Mouse (Mus musculus) layer of hippocampus, adult 2 months (tissue): Measurements from ENCODE around the gene Tenm2. TPM values are rescaled to one million over a fixed set of nuclear protein-coding genes. Genes with fewer than 3 reads are reported as not detected.

Experiments used
- DNase-seq, 2 experiments: peaks; one replicate each; pipeline ENCODE4 v3.0.0; 2022; ENCODE audit warnings: low spot score in 2 of 2
- H3K27ac ChIP-seq: fragments of 200-600 bp; 2 replicates; pipeline ENCODE4 v1.8.1; 2022
- H3K4me3 ChIP-seq: fragments of 200-600 bp; 2 replicates; pipeline ENCODE4 v1.8.1; 2022; ENCODE audit warnings: mild to moderate bottlenecking
- CTCF ChIP-seq: fragments of 200-600 bp; conservative IDR thresholded peaks from 2 replicates; pipeline ENCODE4 v1.8.1; 2022; ENCODE audit warnings: antibody characterized with exemption, mild to moderate bottlenecking, moderate library complexity
- total RNA-seq, 2 experiments: library from RNA; stranded (reverse); gene quantifications; 2 replicates each; pipeline ENCODE4 v1.2.3; 2021

The Tenm2 gene
- total RNA-seq, 2 experiments from 2014 or later = 153 to 165 TPM

DNA sequence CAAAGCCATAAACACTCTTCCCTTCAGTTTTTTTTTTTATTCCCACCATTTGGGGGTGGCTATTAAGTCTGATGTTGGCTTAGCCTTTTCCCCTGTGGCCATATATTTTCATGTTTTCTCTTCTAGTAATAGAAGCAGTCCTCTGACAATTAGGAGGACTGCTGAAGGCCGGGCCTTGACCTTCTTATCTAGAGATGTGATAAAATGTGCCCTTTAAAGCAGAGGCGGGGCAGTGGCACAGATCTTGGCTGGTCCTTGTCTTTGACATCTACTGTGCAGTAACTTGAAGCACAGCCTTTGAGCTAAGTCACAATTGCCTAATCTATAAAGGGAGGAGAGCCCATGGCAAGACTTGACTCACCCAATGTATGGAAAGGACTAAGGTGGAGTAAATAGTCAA is 789.4 kb downstream of the Tenm2 start:
- TF ChIP-seq CTCF = no peak

DNA sequence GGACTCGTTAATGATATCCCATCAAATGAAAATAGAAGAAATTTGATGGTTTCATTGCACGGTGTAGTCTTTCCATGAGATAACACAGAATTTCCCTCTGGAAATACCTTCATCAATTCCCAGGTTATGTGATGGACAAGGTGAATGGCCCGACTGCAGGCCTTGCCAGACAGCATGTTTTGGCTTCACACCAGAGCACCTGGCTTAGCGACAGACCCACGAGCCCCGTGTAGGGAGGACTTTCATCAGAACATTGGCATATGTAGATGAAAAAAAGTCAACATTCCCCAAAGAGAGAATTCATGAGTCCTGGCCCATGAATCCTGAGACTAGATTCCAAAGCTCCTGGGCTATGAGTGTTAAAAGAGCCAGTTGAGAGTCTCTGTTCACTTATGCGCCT is 791.9 kb downstream of the Tenm2 start:
- no peak for DNase-seq

More for the DNA sequence above, 789.4 kb downstream of the Tenm2 start:
- DNase-seq = no peak
- Histone ChIP-seq H3K27ac (no peak overlapping the region), H3K4me3 (no peak overlapping the region)

DNA sequence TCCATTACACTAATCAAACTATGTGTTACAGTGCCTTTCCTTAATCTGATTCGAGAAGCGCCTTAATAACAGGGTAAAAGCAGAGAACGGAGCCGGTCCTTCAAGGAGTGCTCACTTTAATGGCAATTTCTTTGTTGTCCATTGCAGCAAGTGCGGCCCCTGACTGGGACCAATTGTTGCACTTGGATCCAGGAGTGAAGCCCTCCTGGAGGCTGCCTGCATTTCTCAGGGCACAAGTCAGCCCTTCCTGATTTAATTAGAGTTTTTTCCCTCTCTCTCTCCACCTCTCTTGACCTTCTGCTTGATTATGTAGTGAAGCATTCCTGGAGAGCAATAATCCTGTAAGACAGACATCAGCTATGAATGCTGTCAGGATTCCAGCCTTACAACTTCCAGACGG is 794.0 kb downstream of the Tenm2 start:
- Histone ChIP-seq H3K4me3 (no peak overlapping the region), H3K27ac (no peak overlapping the region)
- DNase-seq = no peak
- TF ChIP-seq CTCF = no peak

More for the DNA sequence above, 791.9 kb downstream of the Tenm2 start:
- H3K4me3 ChIP-seq = no peak overlapping the region
- H3K27ac ChIP-seq = no peak overlapping the region
- no peak for TF ChIP-seq CTCF

DNA sequence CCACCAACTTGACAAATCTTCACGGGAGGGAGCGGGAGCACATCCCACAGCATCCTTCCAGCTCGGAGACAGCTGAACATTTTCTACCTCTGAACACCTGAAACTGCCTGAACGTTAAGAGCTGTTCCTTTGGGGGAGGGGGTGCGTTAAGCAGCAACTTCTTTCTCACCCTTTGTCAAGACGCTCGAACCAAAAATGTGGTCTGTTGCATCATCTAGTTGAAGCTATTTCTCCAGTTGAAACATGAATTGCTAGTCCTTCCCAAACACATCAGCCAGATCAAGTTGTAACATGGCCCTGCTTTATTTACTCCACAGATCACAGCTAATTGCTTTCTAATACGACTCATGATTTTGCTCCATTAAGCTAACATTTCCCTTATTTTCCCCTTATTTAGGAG is 799.5 kb downstream of the Tenm2 start:
- peak overlapping the region; percentile 46 for H3K27ac ChIP-seq
- DNase-seq = no peak
- TF ChIP-seq CTCF = no peak
- no peak overlapping the region for H3K4me3 ChIP-seq

DNA sequence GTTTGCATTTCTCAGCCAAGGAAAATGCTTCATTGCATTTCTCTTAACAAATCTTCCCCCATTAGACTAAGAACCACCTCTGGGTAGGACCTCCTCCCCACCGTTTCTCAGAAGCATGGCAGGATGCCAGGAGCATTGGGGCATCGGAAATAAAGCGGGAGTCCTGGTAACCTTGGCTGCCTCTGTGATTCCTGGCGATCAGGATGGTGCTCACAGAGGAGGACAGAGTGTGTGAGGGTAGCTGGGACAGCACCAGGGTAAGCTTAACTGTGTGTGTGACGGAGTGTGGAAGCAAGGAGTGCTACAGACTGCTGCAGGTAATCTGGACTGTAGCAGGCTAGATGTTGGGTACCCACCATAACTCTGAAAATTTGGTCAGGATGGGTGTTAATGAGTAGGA is 806.8 kb downstream of the Tenm2 start:
- no peak for DNase-seq
- no peak for TF ChIP-seq CTCF
- Histone ChIP-seq H3K27ac (peak overlapping the region; percentile 37; the same call in 1 of the 2 replicates), H3K4me3 (no peak overlapping the region)

DNA sequence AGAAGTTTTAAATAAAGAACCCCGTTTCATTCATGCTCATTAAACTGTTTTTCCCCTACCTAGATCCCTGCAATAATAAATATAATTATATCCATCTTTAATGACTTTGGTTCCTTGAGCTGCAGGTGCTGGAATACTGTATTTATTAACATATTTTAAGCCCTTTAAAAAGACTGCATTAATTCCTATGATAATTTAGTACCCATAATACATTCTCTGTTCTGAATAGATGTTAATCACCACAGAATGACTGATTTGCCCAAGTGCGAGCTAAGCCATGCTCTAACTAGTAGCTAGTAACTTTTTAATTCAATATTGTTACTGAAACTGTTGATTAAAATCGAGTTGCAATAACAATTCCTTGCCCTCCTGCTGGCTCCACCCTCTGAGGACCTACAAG is 810.8 kb downstream of the Tenm2 start:
- no peak for DNase-seq
- TF ChIP-seq CTCF = no peak
- Histone ChIP-seq H3K27ac (no peak overlapping the region), H3K4me3 (no peak overlapping the region)

DNA sequence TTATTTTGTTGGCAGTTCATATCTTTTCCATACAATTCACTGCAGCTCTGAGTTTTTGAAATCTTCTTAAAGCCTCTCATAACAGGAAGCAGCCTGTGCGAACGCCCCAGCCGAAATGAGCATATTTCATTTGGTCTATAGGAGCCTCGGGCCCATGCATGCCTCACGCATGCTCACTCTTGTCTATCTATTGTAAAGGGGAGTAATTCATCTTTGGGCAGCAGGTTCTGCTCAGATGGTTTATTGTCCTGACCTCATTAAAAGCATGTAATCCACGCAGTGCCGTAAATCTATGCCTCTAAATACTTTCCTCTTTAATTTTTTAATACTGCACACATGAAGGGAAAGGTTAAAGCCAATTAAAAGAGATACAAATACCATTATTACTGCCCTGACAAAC is 815.7 kb downstream of the Tenm2 start:
- no peak for TF ChIP-seq CTCF
- no peak for DNase-seq
- H3K4me3 ChIP-seq = no peak overlapping the region
- no peak overlapping the region for H3K27ac ChIP-seq

DNA sequence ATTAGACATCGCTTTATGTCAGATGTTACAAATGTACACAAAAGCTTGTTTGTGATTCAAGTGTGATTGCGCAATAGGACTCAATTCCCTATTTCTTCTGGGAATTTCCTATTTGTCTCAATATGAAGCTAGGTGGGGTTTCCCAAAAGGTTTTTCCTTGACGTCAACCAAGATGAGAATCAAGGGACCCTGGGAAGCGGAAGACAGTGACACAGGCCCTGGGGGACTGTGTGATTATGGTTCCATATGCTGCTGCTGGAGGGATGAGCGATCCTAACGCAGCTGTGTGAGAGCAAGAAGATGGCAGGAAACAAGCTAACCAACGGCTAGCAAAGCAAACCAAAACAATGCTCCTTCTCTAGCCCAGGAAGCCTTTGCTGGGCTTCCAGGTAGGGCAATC is 820.5 kb downstream of the Tenm2 start:
- no peak for TF ChIP-seq CTCF
- no peak overlapping the region for H3K27ac ChIP-seq
- no peak overlapping the region for H3K4me3 ChIP-seq
- DNase-seq = no peak

DNA sequence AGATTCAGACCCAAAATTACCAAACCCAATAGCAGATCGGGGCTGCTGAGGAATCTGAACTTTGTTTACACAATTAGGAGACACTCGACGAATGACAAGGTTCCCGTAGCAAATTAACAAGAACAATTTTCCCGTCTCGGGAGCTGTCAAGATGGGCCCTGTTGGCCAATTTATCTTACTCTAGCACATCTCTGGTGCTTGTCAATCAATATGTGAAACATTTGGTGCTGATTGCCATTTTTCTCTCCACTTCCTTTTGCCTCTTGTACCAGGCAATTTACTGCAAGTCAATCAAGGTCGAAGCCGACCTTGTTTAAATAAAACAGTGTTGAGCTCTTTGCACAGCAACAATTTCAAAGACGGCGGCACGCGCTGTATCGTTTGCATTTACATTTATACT is 824.9 kb downstream of the Tenm2 start:
- TF ChIP-seq CTCF = no peak
- no peak overlapping the region for H3K4me3 ChIP-seq
- H3K27ac ChIP-seq = peak overlapping the region; percentile 25; the same call in 1 of the 2 replicates
- no peak for DNase-seq

DNA sequence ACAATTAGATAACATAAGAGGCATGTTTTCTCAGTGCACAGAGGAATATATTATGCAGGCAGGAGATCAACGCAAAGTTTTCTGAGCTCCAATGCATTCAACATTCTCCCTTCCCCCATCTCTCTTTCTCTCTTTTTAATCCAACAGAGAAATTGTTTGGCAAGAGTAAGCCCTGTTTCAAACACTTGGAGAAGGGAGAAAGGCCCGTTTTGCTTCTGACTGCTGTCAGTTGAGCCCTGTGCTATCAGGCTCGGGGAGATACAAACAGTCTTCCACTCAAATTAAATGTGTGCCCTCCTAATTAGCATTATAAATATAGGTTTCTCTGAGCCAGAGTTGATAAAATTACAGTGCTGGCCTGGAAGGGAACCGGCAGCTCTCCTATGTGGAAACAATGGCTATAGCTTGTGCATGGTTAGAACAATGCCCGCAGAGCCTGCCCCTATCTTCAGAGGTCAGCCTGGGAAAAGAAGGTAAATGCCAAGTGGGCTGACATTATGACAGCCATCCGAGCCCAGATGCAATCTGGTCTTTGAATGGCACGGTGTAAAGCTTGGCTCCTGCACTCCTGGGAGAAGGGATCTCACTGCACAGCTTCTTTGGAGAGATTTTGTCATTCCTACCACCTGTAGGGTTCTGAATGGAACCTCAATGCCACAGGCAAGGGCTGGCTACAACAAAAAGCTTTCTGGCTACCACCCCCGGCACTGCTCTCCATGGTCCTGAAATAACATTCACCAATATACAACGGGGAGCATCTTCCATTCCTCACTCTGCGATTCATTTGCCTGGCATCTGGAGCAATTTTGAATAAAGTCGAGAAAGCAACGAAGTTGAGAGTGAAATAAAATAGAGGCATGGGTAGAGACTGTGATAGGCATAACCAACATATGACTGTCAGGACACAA is 839.7 kb downstream of the Tenm2 start:
- TF ChIP-seq CTCF = no peak
- H3K27ac ChIP-seq = peak overlapping the region; percentile 20; the same call in 1 of the 2 replicates
- no peak overlapping the region for H3K4me3 ChIP-seq
- no peak for DNase-seq

DNA sequence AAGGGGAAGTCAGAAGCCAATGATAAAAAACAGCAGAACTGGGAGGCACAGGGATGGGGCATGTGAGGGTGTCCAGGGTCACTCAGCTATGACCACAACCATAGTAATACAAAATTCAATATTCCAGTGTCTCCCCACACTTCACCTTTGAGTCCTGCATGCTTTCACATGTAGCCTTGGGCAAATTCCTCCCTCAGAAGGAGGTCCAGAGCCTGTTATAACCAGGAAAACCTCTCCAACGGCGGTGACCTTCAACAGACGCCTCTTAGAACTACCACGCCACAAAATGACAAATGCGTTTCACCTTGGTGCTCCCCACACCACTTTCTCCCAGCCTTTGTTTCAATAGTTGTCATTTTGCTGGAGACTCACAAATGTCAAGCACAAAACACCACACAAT is 851.1 kb downstream of the Tenm2 start:
- no peak for DNase-seq
- Histone ChIP-seq H3K27ac (no peak overlapping the region), H3K4me3 (no peak overlapping the region)
- no peak for TF ChIP-seq CTCF

DNA sequence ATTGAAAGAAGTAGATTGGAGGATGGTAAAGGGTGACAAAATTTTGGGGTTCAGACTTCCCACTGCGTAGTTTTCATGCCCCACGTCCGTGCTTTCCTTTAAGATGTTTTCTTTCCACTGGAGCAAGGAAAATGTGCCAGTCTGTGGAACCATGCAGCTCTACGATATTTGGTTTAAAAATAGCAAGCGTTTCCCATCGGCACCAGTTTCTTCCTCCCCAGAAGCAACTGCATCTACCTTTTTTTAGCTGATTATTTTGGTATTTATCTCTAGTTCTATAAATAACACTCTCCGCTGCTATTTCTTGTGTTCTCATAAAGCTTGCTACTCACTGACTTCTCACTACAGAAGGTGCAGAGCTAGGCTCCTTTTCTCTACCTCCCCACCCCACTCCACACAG is 864.0 kb downstream of the Tenm2 start:
- H3K27ac ChIP-seq = peak overlapping the region; percentile 15; the same call in 1 of the 2 replicates
- DNase-seq = no peak
- H3K4me3 ChIP-seq = no peak overlapping the region
- TF ChIP-seq CTCF = no peak

DNA sequence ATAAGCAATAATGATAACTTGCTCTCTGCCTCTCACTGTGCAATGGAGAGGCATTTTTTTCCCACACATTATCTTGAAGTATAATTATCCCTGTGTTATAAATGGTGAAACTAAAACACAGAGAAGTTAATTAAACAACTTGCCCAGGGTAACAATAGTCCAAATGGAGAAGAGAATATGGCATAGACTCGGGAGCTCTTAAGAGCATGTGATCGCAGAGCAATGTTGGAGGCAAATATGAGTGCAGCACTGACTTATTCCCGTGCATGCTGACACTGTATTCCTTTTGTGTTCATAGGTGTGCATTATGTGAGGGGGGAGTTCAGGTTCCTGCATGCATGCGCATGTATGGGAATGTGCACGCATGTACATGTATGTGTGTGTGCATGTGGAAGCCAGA is 870.7 kb downstream of the Tenm2 start:
- Histone ChIP-seq H3K27ac (0 out of 2 replicates have a peak overlapping the region, but pooled peaks have one; percentile 8), H3K4me3 (no peak overlapping the region; the same call in 1 of the 2 replicates)
- TF ChIP-seq CTCF = no peak
- DNase-seq = no peak

DNA sequence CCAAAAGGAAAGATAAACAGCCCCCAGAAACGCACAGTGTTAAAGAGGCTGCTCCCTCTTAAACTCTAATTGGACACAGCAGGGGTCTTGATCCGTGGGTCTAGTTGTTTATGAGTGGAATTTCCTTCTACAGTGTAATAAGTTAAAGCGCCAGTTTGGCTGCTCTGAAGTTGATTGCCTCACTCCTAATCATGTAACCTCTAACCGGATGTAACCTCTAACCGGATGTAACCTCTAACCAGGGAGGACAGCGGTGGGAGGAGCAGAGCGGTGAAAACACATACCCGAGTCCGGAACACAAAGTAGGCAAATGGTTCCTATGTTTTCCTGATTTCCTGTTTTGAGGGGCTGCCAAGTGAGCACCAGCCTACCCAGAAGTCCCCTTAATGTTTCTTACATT is 871.3 kb downstream of the Tenm2 start:
- TF ChIP-seq CTCF = no peak
- no peak for DNase-seq
- 0 out of 2 replicates have a peak overlapping the region, but pooled peaks have one; percentile 8 for H3K27ac ChIP-seq

More for the DNA sequence above, 871.3 kb downstream of the Tenm2 start:
- H3K4me3 ChIP-seq = no peak overlapping the region; the same call in 1 of the 2 replicates
